Mouse (Mus musculus) spleen, adult 2 months (tissue): Measurements from ENCODE around the gene Enah.

ENCODE experiments used
- CTCF ChIP-seq: fragments of 200-500 bp; IDR thresholded peaks from 2 replicates; pipeline ENCODE4 v1.5.1; 2011; ENCODE audit warnings: mild to moderate bottlenecking, inconsistent platforms; ENCODE audit not compliant: insufficient read depth, insufficient read length, insufficient replicate concordance; ENCODE audit errors: extremely low read depth
- POLR2A ChIP-seq: fragments of 200-500 bp; IDR thresholded peaks from 2 replicates; pipeline ENCODE4 v1.6.1; 2011; ENCODE audit warnings: low read depth, low read length, inconsistent platforms

DNA sequence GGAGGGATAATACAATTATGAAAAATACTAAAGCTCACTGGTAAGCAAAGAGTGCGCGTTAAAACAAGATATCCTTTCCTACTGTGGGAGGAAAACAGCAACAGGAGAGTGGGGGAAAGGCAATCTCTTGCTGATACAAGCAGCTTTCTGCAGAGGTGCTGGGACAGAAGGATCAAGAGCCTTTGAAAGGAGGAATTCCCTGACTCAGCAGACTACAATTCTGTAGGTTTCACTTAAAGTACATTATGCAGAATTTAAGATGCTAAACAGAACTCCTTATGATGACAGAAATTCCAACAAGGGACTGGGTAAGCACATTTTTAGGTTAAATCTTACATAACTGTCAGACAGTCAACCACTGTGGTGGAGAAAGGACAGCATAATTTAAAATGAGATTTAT is 31.4 kb downstream of the Enah start:
- no peak for TF ChIP-seq POLR2A
- TF ChIP-seq CTCF: no peak
